Mouse (Mus musculus): ENCODE measurements around the gene Dnajc1.

The Dnajc1 gene

DNA sequence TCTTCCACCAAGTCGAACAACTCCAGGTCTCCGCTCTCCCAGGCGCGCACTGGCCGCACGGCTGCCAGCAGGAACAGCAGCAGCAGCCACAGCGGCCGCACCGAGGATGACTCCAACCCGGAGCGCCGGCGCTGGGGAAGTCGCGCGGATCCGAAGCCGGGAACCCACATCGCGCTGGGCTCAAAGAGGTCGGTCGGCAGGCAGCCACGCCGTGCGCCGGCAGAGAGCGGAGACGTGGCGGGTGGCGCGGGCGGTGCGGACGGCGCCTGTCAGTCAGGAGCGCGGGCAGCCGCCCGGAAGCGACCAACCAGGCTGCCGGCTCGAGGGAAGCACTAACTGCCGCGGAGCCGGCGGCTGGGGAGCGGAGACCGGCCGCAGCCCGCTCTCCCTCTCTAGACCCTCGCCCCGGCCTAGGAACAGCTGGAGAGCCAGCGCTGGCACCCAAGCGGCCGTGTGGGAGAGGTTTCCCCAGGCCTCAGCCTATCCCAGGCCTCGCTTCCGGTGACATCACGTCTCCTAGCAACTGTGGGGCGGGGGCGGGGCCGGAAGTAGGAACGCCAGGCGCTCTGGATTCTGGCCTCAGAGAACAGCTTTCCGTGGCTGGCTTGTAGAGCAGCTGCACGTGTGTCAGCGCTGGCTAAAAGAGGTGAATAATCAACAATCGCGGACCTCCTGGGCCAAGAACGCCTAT is at the start of gene Dnajc1:
Dnajc1 (minus strand) TSS at position 500 of the 691 bp plus-strand sequence.
- DNase-seq (ENCODE audit: extremely low spot score, low read depth, low spot score), result peak; percentile 86

DNA sequence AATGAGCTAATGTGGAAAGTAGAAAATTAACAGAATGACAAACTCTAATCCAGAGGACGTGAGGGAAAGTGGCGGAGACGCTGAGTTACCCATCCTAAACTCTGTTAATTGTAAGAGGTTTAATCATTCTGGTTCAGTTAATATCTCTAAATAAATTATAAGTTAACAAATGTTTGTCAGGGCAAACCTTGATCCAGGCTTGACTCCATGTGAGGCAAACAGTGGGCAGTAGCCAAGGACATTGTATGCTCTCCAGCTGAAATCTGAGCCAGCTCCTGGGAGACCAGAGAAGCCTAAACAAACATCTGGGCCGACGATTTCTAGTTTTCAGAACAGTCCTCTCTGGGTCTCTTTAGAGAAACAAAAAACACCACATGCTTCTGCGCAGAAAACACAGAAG is 49.2 kb upstream of the Dnajc1 start:
- no peak for DNase-seq (ENCODE audit: extremely low spot score, low read depth, low spot score)

DNA sequence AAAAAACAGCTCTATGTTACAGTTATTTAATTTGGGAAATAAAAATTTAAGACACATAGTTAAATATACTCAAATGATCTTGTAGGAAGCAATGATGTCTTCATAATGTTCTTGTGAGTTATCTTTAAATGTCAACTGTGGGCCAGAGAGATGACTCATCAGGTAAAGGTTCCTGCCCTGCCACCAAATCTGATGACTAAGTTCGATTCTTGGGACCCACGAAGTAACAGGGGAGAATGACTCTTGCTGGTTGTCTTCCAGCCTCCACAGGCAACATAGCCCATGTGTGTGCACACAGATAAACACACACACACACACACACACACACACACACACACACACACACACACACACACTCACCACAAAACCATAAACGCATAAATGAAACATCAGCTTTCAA is 22.6 kb upstream of the Dnajc1 start:
- DNase-seq (ENCODE audit: extremely low spot score, low read depth, low spot score), result no peak

DNA sequence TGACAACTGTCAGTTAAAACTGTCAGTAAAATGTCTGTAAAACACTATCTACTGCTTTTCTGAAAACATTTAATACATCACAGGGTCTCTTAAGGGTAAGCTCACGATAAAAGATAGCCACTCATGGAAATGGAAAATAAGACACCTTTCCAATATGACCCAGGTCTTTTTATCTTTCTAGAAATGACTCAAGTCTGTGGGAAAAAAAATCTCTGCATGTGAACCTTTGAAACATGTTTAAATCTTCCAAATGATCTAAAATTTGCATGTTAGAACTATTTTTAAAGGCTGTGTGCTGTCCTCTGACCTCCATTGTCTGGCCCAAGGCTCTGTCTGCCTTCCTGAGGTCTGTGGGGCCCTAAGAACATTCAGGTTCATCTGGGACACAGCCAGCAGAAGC is 11.0 kb upstream of the Dnajc1 start:
- DNase-seq (ENCODE audit: extremely low spot score, low read depth, low spot score), result no peak

DNA sequence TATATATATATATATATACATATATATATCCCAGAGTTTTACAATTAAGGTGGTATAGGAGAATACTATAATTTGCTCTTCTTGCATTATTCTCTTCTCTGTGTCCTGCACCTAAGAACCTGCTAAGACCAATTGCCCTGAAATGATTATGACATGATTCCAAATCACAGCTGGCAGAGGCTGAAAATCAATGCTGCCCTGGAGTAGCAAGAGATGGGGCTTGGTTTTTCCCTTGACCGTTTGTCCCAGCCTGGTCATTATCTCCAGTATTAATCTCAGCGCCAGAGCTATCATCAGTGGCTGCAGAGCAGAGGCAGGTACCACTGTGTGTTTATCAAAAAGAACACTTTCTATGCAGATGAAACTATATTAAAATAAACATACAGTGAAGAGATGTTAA is 9.1 kb upstream of the Dnajc1 start:
- no peak for DNase-seq (ENCODE audit: extremely low spot score, low read depth, low spot score)

DNA sequence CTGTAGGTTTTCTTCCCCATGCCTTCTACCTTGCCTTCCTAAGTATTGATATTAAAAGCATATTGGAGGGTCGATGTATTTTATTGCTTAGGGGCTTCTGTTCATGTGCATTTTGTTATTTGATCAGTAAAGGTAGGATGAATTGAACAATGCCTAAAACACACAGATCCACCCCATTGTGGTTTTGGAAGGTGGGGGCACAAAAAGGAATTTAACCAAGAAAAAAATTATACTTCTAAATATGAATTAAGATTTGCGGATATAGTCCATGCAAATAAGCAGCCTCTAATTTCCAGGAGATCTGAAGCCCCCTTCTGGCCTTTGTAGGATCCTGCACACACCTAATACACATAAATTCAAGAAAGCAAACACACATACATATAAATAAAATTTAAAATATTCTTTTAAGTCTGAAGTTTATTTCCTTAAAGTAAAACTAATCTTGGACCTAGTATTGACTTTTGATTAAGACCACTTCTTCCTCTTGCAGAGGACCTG is 441 bp upstream of the Dnajc1 start:
- no peak for DNase-seq (ENCODE audit: extremely low spot score, low read depth, low spot score)

DNA sequence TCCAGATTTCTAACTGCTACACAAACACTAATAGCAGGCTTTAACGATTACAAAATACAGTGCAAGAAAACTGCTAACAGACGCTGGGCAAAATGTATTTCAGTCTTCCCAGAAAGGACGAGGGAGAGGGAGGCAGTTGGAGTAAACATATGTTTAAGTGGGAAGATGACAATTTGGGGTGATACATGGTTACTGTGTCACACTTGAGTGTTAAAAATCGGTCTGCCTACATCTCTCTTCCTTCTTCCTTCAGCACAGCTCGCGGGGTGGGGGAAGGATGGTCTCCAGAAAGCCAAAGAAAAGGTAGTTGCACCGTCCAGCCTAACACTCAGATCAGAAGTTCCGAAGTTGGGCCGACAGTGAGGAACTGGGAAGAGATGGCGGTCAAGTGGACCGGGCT is 769 bp downstream of the Dnajc1 start:
- no peak for DNase-seq (ENCODE audit: extremely low spot score, low read depth, low spot score)

DNA sequence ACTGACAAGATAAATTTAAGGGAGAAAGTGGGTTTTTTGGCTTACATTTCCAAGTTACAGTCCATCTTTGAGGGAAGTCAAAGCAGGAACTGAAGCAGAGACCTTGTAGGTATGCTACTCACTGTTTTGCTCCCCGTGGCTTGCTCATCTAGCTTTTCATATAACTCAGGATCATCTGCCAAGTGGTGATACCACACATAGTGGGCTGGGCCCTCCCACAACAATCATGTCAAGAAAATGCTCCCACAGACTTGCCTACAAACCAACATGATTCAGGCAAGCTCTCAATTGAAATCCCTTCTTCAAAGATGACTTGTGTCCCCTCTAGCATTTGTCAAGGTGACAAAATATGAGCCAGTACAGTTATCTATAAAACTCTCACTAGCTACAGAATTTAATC is 3.0 kb downstream of the Dnajc1 start:
- DNase-seq (ENCODE audit: extremely low spot score, low read depth, low spot score), result no peak

DNA sequence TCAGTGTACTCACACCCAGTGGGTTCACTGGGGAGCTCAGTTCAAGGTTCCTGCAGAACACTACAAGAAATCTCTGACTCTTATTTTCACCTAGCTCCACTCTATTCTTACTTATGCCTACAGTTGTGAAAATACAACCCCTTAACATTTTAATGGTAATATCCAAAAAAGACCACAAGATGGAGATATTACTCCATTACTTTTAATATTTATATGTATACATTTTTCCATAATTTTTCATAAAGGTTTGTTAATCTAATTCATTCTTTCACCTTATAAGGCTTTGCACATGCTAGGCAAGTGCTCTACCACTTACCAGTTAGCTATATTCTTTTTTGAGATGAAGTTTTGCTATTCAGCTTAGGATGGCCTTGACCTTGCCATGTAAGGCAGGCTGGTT is 11.0 kb downstream of the Dnajc1 start:
- no peak for DNase-seq (ENCODE audit: extremely low spot score, low read depth, low spot score)

DNA sequence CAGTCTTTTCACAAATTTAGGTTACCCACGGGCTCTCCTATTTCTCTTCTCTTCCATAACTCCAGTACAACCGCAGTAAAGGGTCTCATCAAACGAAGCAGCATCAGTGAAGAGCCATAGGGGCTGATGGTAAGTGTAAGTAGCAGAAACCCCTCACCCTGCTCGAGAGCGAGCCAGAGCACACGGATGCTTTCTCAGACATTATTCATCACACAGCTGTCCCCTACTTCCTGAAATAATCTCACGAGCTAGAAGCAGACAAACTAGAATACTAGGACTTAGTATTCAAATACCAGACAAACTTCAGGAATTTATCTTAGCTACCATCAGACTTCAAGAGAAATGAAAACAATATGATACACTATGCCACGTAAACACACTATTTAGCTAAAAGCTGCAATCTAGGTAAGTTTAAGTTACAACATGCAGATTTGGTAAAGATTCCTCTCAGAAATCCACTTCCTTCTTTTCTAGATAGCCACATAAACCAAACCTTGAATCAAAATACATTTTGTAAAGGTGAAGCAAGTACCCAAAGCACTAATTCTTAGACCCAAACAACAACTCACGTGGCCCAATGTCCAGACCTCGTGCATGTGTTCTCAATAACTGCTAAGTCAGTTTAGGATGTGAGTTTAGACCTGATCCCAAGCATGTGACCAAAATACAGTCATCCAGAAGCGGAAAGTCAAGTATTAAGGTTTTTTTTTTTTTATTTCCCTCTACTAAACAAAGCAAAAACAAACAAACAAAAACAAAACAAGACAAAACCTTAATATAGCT is 20.0 kb downstream of the Dnajc1 start:
- no peak for DNase-seq (ENCODE audit: extremely low spot score, low read depth, low spot score)

DNA sequence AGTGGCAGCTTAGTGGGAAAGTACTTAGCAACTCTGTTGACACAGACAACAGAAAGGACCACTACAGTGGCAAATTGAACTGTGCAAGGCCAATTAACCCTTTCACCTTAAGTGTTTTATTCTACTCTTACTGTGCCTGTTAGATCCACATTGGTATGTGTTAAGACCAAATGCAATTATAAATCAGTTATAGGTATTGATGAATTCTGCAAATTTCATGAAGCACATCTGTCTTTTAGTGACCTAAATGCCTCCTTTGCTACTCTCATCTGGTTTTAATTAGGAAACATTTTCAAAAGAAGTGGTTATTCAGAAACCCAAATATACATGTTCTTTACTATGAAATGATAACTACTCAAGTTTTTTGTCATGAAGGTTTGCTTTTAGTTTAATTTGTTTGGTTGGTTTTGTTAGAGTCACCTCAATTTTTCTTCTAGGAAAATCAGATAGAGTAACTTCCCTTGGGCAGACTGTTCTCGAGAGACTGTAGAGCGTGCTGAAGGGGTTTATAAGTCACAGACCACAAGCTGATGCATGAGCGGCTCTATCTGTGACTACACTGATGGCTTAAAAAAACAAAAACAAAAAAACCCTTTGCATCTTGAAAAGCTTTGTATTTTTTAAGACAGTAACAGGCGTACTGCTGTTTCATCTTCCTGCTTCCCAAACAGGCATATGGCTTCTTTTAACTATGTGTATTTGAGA is 21.7 kb downstream of the Dnajc1 start:
- DNase-seq (ENCODE audit: extremely low spot score, low read depth, low spot score), result peak; percentile 74

DNA sequence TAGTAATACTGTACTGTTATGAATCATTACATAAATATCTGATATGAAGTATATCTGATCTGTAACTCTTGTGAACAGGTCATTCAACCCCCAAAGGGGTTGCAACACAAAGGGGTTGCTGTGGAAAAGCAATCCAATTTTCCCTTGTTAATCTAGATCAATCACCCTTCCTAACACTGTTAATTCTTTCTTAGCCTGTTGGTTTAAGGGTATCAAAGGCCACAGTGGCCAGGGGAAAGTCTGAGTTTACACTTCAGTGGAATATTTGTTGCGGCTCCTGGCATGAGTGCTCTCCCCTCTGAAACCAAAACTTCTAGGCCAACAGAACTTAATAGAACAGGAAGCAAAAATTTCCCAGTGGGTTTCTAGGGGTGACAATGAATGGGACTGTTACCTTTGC is 28.2 kb downstream of the Dnajc1 start:
- no peak for DNase-seq (ENCODE audit: extremely low spot score, low read depth, low spot score)

DNA sequence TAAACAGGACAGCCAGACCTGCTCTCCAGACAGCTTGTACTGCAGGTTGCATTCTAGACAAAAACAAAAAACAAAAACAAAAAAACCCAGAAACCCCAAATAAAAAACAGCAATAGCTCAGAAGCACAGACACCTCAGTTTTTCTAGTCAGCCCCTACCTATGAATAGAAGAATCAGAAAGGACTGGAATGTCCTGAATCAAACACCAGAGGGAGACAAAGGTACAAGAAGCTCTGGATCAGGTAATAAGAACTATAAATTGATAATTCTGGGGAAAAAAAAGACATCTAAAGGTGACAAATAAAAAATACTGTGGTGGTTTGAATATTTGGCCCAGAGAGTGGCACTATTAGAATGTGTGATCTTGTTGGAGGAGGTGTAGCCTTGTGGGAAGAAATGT is 37.3 kb downstream of the Dnajc1 start:
- no peak for DNase-seq (ENCODE audit: extremely low spot score, low read depth, low spot score)

DNA sequence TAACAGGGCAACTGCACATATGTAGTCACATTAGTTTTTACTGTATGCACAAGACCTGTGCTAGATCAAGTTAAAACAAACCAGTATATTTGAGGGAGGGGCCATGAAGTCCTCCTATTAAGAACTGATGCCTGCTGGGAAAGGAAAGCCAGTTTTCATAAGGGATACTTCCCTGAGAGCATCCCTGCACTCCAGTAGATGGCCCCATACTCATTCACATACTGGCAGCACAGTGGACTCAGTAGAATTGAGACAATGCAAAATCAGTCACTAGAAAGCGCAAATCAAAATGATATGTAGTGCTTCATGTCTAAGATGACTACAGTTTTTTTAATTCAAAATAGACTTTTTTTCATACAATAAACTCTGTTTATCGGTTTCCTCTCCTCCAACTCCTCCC is 40.0 kb downstream of the Dnajc1 start:
- no peak for DNase-seq (ENCODE audit: extremely low spot score, low read depth, low spot score)

DNA sequence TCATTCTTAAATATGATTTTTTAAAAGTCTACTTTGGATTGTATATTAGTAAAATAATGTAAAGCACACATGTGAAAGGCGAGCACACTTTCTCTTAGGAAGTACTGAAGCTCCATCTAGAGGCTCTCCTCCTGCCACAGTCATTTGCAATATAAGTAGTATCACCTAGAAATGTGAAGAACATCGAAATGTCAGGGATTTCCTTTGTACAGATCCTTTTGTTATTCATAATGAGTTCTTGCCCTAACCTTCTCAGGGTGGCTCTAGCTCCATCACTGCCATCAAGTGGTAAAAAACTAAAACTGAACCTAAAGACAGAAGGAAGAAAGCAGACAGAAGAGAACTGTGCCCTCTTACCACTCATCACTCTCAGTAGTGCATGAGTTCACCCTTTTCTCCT is 49.2 kb downstream of the Dnajc1 start:
- DNase-seq (ENCODE audit: extremely low spot score, low read depth, low spot score), result no peak

DNA sequence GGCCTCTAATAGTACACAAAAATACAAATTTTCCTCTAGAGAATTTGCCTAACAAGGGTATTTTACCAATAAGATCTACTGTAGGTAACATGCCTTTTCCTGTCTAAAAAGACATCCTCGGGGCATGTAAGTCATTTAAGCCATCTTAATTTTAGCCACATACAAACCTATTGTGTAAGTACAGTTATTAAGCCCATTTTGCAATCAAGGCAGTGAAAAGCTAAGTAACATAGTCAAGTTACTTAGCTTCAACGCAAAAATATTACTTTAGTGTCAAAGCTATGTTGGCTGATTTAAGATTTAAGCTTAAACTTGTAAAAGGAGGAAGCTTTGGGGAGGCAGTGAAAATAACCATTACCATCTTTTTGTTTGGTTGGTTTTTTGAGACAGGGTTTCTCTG is 74.0 kb downstream of the Dnajc1 start:
- DNase-seq (ENCODE audit: extremely low spot score, low read depth, low spot score), result no peak

DNA sequence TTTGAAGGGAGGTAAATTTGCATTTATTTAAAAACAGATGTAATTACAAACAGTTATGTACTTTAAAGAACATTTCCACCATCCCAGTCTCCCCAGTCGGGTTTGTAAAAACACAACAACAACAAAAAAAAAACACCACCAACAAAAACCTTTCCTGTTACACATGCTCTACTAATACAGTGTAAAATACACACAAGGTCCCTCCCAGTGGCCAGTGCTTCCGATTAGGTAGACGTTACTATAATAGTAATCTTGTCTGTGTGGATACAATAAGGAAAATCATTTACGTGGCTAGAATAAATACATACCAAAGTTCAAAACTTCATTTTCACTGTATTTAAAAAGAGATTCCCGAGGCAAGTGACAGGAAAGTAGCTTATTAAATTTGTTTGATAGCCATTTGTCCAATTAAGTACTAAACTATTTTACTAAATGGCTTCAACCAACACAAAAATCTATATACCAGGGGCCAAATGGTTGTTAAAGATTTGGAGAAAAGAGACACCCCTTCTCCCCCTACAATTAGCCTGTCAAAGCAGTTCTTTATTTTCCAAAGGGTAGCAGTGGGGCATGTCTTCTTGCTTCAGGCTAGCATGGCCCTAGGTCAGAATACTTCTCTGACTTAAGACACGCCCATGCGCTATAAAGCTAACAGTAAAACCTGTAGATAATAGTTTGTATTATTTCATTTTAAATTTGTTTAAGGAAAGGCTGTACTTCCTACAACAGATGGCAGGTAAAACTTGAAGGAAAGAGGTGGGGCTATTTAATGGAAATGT is 74.9 kb downstream of the Dnajc1 start:
- no peak for DNase-seq (ENCODE audit: extremely low spot score, low read depth, low spot score)

DNA sequence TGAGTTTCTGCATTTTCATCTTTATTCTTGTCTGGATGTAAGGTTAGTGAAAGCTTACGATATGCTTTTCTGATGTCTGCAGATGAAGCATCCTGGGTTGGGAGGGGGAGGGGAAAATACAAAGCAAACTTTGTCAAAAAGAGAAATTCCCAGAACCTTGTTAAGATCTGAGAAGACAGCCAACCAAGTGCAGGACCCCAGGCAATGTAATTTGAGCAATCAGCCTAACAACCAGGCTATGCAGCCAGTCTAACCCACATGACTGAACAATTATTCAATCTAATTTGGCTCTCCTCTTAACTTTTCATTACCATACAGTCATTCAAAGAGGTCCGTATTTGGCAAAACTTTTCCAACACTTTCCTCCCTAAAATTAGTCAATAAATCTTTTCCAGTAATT is 75.7 kb downstream of the Dnajc1 start:
- no peak for DNase-seq (ENCODE audit: extremely low spot score, low read depth, low spot score)

DNA sequence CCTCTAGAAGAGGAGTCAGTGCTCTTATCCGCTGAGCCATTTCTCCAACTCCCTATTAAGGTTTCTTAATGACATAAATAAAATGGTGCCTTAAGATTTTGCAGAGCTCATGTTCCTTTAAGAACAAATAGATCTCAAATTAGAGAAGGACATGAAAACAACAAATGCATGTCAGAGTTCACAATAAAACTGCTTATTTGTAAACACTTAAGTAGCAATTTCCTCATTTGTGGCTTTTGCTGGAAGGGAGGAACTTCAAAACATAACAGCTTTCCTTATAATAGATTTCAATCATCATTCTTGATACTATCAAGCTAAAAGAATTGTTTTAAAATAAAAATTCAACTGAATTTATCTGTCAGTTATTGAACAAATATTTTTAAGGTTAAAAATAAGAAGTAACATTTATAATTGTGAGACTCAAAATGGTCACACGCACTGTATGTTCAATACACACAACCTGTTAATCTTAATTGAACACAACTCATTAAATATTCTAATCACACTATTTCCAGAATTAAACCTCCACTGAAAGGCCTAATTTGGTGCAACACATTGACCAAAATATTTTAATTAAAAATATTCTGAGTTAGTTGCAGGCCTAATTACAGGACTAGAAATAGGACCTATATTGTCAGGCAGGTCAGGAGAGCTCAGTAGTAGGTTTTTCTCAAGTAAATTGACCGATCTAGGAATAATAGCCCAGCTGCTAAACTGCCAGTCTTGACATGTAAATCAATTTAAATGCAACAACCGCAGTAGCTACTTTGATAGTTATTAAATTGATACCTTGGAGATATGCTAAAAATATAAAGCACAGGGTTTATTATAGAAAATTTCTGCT is 82.1 kb downstream of the Dnajc1 start:
- no peak for DNase-seq (ENCODE audit: extremely low spot score, low read depth, low spot score)

Data from hindlimb bud, embryonic 11.5 days (tissue).